Mouse (Mus musculus): ENCODE data around the gene Plac9a.
"Not testable (repeated sequence)": the region's sequence is repeated elsewhere in the genome, so short reads cannot be mapped to it uniquely, and the experiment has no call there.

Gene Plac9a

DNA sequence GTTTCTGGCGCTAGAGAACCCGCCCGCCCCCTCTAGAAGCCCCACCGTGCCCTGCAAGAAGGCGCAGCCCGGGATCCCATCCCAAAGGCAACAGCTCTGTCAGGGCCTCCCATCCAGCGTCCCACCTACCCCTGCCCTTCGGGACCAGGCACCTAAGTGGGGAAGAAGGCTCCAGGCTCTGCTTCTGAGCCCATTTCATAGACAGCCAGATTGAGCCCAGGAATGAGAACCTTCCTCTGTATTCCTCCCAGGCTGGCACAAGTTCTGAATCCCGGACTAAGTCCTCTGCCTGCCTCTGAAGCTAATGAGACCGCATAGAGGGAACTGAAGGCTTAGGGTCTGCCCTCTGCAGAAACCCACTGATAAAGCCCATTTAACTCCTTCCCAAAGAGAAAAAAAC is at the start of gene Plac9a:
TSS of gene Plac9a (minus strand) at position 101 of the 400 bp plus-strand sequence.
- CTCF ChIA-PET, POLR2A ChIA-PET: not testable (repeated sequence)

DNA sequence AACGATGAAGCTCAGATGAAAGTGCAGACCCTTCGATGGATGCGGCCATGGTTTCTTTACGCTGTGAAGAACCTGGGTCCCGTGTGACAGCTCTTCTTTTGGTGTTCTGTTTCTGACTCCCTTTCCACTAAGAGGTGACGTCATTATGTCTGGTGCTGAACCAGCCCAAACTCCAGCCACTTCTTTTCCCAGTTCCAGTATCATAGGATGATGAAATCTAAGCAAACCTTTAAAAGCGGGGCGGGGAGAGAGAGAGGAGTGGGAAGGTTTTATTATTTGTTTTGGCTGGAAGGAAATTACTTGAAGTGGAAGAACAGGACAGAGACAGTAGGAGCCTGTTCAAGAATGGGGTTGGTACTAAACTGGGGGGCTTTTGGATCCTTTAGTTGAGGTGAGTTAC is 35.1 kb upstream of the Plac9a start, which contains the start of gene Cphx1:
TSS of gene Cphx1 (plus strand) at position 301 of the 400 bp plus-strand sequence.
- POLR2A ChIA-PET, CTCF ChIA-PET: not testable (repeated sequence)

DNA sequence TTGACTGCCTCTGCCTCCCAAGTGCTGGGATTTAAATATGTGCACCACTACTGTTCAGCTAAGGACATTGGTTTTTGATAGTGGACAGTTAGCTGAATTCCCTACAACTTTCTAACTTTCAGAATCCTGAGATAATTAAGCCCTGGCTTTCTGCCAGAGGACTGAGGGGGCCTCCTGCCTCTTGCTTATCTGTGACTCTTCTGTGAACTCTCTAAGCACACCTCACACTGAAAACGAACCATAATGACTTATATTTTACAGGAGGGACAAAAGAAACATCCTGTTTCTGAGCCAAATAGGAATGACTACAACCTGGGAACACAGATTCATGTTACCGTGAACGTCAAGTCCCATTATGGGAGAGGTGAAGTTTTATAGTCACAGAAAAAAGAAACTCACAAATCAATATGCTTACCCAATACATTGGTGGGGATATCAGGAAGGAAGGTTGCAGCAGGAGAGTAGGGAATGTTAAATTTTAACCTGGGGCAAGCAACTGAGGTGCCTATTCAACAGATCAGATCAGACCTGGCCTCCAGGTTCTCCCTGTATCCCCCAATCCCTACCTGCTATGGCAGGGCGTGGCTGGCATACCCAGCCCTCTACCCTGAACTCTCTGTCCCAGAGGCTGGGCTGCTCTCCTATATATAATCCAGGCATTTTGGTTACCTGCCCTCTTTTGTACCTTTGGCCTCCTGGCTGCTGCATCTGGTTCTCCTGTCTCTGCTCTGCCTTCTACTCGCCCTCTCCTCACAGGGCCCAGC is 34.1 kb upstream of the Plac9a start:
- CTCF ChIA-PET, POLR2A ChIA-PET: not testable (repeated sequence)

DNA sequence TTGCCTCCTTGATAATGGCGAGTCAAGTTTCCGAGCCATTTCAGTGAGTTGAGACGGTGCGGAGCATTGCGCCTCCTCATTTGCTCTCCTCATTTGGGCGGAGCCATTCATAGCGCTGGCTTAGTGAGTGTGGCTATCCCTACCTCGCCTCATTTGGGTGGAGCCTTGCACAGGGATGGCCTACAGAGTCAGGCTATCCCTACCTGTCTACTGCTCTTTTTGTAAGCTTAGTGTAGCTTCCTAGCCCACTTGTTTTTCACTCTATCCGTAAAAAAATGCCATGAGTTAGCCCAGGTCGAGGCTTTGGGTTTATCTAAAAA is 24.6 kb upstream of the Plac9a start, which contains the start of gene Tmem254a:
TSS of gene Tmem254a (minus strand) at position 111 of the 320 bp plus-strand sequence.
- CTCF ChIA-PET, POLR2A ChIA-PET: not testable (repeated sequence)

DNA sequence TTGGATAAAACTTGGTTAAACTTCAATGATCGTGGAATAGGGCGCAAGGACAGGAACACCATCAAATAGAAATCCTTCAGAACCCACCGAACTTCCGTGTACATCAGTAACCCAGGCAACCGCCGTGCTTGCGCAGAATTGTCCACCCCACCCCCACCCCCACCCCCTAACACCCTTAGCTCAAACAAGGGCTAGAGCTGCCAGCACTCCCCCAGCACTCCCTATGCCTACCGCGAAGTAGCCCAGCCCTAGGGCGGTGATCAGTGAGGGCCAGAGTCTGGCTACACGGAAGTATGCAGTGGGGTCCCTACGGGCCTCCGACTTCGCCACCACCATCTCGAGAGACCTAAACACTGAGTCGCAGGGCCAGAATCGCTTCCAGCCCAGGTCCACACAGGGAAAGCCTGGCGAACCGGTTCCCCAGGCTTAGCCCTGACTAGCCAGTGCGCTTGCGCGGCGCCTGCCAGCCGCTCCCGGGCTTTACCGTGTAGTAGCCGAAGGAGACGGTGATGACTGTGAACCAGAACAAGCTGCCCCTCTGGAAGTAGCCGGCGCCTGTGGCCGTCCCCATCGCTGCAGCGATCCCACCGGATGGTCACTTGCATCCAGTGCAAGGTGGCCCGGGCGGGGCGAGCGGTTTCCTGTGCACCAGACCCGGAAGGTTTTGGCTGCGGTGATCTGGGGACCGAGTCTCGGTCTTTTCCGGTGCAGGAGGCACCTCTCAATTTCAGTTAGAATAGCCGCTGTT is 24.1 kb upstream of the Plac9a start:
- CTCF ChIA-PET, POLR2A ChIA-PET: not testable (repeated sequence)

DNA sequence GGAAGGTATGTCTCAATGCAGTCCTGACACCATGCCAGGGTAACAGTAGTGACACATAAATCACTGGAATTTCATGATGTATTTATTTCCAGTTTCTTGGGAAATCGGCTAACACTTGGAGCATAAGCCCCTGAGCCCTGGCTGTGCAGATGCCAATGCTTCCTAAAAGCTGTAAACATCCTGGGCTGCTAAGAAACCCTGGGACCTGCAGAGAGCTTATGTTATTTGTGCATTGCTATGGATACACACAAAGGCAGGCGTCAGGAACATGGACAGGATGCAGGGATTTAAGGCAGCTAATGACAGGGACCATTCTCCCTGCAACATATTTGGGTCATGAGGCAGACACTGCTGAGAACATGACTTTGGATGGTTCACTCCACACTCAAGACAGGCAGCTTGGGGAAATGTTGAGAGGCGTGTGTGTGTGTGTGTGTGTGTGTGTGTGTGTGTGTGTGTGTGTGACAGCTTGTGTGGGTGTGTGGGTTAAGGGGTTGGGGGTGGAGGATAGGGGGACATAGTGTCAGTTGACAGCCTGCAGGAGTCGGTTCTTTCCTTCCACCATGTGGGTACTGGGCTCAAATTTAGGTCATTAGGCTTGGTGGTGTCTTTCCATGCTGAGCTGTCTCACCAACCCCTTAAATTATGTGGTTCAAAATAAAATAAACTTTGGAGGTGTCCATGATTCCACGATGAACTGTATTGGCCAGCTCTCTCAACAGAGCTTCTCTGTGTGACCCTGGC is 15.7 kb upstream of the Plac9a start:
- CTCF ChIA-PET, POLR2A ChIA-PET: not testable (repeated sequence)

DNA sequence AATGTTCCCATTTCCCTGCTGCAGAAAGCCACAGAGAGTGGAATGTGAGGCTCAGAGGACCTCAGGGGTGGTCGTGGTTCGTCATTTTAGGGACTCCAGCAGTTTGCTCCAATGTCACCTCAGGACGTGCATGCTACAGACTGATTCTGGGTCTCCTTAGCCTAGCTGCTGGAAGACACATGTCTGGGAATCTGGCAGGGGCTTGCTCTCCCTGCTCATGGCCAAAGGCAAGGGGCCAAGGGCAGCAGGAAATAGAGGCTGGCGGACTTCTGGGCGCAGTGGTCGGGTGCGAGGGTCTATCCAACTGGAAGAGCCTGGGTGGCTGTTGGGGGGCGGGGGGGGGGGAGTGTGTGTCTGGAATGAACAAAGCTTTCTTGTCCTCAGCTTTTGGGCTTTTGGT is 6.1 kb upstream of the Plac9a start:
- CTCF ChIA-PET: not testable (repeated sequence)

DNA sequence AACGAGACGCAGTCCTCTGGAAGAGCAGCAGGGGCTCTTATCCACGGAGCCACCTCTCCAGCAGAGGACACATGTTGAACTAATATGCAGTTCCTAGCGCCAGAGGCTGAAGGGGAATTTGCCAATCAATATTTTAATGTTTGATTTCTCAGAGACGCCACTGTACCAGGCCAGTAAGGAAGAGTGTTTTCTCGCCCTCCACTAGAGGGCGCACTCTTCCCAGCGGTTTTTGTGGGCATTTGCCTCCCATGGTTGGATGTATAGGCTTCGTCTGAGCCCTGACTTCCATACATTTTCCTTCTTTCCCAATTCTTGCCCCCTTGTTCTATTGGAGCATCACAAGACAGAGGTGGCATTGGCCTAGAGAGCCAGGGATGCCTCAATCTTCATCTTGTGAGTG is 4.4 kb upstream of the Plac9a start:
- CTCF ChIA-PET, POLR2A ChIA-PET: not testable (repeated sequence)

More for the DNA sequence above, 6.1 kb upstream of the Plac9a start:
- POLR2A ChIA-PET: not testable (repeated sequence)

DNA sequence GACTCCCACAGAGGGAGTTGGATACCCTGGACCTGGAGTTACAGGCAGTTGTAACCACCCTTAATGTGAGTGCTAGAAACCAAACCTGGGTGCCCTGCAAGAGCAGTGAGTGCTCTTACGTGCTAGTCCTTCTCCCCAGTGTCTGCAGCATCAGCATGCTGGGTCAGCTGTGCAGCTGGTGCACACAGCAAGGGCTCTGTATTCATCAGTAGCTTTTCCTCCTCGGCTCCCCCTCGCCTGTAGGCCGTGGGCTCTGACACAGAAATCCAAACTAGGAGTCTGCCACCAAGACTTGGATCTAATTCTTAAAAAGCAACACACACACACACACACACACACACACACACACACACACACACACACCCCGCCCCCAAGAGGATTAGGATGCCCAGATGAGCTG is 2.3 kb upstream of the Plac9a start:
- CTCF ChIA-PET: not testable (repeated sequence)
- POLR2A ChIA-PET: interaction anchor here in 1 of 4 experiments (0.7 kb wide), 1 partner anchor 67 kb away, joined by 3 read pairs; no protein-coding TSS in a partner anchor

DNA sequence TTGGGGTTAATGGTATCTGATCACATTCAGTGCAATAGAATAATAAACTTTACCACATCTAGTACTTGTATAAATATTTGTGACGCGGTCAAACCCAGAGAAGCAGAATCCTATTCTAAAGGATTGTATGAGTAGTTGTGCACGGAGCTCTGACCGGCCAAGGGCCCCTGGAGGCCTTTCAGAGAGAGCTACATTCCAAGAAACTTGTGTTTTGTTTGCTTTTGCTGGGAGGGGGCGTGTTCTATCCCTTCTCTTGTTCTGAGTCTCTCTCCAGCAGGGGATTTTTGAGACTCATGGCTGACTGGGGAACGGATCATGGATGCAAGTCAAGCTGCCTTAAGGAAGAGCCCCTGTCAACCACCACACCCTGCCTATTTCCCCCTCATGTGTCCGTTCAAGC is 7.2 kb downstream of the Plac9a start:
- CTCF ChIA-PET, POLR2A ChIA-PET: not testable (repeated sequence)

DNA sequence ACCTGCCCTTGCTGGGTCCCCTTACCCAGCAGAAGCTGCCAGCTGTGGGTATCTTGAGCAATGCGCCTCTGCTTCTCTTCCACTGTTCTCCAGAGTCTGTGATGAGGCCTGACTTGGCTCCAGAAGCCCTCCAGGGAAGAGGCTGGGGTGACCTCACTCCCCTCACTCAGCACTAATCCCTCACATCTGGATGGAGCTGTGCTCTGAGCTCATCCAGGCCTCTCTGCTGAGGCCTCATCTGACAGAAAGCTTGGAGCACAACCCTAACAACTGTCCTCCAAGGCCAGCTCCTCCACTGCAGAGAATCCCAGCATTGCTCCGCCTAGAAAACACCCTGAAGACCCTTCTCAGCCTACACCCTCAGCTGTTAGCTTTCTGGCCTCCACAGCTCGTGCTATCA is 8.3 kb downstream of the Plac9a start:
- CTCF ChIA-PET, POLR2A ChIA-PET: not testable (repeated sequence)

DNA sequence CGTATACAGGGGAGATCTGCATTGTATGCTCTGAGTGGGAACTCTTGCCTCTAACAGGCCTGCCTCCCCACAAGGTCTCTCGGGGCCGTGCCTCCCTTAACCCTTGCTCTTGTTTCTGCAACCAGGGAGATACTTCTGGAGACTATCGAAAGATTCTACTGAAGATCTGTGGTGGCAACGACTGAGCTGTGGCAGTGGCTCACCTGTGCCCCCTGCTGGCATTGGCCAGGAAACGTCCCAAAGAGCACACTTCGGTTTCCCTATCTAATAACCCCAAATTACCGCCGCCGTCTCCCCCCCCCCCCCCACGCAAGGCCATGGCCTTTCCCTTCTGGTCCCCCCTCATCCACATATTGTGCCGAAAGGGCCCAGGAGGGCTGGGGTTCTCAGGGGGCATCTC is 17.0 kb downstream of the Plac9a start:
- POLR2A ChIA-PET, CTCF ChIA-PET: not testable (repeated sequence)

DNA sequence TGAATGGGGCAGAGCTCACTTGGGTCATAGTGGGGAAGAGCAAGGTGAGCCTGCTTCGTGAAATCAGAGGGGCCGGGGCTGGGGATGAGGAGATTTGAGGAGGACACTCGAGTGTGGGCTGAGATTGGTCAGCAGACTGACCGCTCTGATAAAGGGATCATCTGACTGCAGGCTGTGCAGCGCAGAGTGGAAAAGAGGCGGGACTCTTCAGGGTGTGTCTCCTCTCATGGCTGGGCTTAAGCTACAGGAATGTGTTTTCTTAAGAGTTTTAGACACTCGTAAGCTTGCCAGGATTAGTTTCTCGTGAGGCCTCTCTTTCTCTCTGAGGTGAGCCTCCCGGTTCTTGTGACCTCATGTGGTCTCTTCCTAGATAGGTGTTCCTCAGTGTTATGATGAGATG is 21.1 kb downstream of the Plac9a start:
- CTCF ChIA-PET, POLR2A ChIA-PET: not testable (repeated sequence)

DNA sequence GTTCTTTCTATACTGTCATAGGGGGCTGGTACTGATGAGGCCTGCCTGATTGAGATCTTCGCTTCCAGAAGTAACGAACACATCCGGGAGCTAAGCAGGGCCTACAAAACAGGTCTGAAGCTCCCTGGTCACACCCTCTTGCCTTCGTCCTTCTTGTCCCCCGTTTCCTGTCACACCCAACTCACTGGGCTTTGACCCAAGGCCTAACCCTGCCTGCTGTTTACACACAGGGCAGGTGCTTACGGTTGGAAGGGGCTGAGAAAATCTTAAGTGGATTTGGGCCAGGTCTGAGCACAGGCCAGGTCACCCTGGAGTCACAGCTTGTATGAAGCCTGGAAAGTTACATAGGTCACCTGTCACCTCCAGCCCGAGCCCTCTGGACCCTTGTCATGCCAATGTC is 26.3 kb downstream of the Plac9a start:
- CTCF ChIA-PET, POLR2A ChIA-PET: not testable (repeated sequence)

DNA sequence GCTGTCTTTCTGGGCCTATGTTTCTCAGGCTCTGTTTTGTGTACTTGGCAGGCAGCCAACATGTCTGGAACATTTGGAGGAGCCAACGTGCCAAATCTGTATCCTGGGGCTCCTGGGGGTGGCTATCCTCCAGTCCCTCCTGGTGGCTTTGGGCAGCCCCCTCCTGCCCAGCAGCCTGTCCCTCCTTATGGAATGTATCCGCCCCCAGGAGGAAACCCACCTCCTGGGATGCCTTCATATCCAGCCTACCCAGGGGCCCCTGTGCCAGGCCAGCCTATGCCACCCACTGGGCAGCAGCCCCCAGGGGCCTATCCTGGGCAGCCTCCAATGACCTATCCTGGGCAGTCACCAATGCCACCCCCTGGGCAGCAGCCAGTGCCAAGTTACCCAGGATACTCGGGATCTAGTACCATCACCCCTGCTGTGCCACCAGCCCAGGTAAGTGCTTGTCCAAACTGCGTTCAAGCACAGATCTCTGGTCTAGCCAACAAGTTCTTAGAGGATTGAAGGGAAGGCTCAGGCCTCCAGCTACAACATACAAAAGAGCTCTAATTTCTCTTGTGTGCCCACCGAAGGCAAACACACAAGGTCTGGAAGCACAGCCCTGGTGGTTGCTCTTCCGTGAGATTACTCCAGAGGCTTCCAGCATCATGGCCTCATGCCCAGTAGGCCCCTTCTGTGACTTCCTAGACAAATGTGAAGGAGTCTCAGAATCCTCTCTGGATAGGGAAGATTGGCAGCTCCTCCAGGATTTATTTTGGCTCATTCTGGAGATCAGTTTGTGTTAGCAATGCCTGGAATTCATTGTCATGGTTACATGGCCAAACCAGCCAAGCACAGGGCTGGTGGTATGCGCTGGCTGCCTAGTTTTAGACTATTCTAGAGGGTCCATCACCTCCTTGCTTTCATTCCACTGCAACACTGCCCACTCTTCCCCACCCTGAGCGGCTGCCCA is 30.2 kb downstream of the Plac9a start:
- CTCF ChIA-PET: no interaction called here
- POLR2A ChIA-PET: interaction anchor here in 2 of 4 experiments (0.6 to 0.8 kb wide), 3 partner anchors 12 to 1473 kb away, joined by 3 to 6 read pairs (median 4); no protein-coding TSS in a partner anchor

DNA sequence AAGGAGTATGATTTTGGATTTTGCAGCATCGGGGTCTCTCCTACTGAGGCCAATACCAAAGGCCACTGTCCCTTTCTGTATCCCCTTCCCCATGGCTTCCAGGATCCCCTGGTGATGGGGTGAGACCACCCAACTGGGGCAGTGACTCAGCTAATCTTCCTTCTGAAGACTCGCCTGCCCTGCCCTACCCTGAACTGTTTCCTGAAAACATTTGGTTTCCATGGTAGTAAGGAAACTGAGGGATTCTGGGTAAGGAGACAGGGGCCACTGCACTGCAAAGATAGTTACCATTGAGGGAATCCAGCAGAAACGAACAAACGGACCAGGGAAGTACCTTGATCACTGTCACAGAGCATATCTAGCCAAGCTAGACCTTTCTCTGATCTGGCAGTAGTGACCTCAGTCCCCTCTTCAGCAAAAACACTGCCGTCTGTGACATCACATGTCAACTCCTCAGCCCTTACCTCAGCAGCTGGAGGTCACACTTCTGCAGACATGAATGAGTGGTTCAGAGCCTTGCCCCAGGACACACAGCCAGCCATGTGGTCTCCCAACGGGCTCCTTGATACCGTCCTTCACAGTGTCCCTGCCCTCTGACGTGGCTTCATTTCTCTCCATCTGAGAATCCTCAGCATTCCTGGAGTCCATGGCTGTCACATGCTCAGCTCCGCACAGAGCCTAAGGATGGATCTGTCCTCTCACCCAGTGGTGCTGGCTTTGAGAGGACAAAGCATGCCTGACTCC is 33.6 kb downstream of the Plac9a start:
- ChIA-PET POLR2A (interaction anchor here in 3 of 4 experiments (0.7 to 5.0 kb wide), 27 partner anchors 9 to 277 kb away, joined by 3 to 63 read pairs (median 5); partner anchors contain the start of gene Anxa11 (in 3 of the 3)), CTCF (interaction anchor here in 2 of 4 experiments (1.0 to 1.4 kb wide), 2 partner anchors 28 to 37 kb away, joined by 3 to 5 read pairs (median 5); no protein-coding TSS in a partner anchor)

DNA sequence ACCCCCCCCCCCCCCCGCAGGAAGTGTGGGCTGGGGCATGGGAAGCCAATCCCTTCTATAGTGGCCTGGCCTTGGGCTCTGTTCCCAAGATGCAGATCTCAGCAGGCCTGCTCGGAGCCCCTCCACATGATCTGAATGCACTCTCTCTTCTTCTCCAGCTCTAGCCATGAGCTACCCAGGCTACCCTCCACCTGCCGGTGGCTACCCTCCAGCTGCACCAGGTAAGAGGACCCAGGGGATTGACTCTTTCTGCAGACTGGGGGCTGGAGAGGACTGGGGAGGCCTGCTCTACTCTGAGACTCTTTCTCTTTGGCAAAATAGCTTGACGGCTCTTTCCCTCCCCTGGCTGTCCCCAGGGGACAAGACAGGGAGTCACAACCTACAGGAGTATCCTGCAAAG is 34.2 kb downstream of the Plac9a start:
- CTCF ChIA-PET: interaction anchor here in 1 of 4 experiments (1.0 to 1.4 kb wide), 2 partner anchors 27 to 36 kb away, joined by 3 to 5 read pairs; no protein-coding TSS in a partner anchor
- POLR2A ChIA-PET: interaction anchor here in 3 of 4 experiments (0.7 to 5.0 kb wide), 26 partner anchors 9 to 276 kb away, joined by 3 to 63 read pairs (median 5); partner anchors contain the start of gene Anxa11 (in 3 of the 3)

DNA sequence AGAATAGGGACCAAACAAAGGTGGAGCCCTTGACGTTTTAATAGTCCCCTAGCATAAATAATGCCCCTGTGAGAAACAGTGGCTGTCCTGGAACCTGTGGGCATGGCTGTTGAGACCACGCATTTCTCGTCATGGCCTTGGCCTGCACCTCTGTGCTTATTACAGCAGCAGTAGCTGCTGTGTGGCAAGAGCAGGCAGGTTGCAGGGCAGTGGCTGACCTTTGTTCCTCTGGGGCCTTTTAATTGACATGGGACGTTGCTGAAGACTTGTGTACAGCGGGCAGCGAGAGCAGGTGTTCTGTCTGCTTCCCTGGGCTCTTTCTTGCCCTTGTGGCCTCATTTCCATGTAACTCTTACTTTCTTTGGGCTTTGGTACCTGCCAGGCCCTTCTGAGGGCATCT is 35.1 kb downstream of the Plac9a start:
- ChIA-PET POLR2A (interaction anchor here in 3 of 4 experiments (0.7 to 5.0 kb wide), 9 partner anchors 8 to 26 kb away, joined by 3 to 63 read pairs (median 11); partner anchors contain the start of gene Anxa11 (in 3 of the 3)), CTCF (interaction anchor here in 2 of 4 experiments (0.6 to 1.4 kb wide), 2 partner anchors 19 to 26 kb away, joined by 3 to 5 read pairs; no protein-coding TSS in a partner anchor)

Data from embryonic stem cell, embryonic (primary cell).